Mouse (Mus musculus) spleen, adult 10 weeks (tissue): ENCODE measurements around the gene Stk38l. TPM values are rescaled to one million over a fixed set of nuclear protein-coding genes. Genes with fewer than 3 reads are reported as not detected.

Source experiments
- polyA plus RNA-seq: library from polyadenylated mRNA; stranded (reverse); fragments of 350-450 nt; fragmentation: Illumina TruSeq; extraction: RNeasy Lipid Tissue Mini Kit (QIAGEN cat#74804); gene quantifications from one replicate; pipeline ENCODE4 v1.2.3, GENCODE M21; 2015; ENCODE audit warnings: low replicate concordance; ENCODE audit not compliant: insufficient read depth

Gene Stk38l
- polyA plus RNA-seq: 12.0 TPM

DNA sequence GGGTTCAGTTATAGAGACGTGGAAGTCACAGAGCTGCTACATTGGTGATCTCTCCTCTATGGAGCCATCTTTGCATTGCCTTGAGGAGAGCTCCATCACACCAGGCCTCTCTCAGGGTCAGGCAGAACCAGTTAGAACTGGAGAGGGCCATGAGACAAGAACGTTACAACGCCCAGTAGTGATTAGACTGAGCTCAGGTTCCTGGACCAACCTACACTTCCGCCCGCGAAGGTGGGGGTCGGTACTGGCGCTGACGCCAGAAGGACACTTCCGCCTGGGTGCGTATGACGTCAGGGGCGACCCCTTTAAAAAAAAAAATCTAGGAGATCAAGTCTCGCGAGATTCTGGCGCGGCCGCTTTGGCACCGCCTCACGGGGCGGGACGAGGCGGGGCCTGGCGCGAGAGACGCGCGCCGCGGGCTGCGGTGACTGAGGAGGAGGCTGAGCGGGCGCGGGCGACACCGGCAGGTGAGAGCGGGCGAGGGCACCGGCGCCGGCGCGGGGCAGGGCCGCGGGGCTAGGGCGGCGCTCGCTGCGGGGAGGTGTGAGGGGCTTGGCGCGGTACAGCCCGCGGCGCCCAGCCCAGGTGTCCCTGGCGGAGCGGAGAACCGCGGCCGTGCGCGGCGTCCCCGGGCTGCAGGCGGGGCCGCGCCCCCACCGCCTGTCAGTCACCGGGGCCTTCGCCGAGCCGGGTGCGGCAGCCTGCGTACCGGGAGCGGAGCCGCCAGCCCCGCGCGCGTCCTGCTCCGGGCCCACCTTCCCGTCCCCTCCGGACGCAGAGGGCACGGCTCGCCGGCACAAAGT, at the start of gene Stk38l:
TSS of gene Stk38l (plus strand) at position 415 of the 803 bp plus-strand sequence.

DNA sequence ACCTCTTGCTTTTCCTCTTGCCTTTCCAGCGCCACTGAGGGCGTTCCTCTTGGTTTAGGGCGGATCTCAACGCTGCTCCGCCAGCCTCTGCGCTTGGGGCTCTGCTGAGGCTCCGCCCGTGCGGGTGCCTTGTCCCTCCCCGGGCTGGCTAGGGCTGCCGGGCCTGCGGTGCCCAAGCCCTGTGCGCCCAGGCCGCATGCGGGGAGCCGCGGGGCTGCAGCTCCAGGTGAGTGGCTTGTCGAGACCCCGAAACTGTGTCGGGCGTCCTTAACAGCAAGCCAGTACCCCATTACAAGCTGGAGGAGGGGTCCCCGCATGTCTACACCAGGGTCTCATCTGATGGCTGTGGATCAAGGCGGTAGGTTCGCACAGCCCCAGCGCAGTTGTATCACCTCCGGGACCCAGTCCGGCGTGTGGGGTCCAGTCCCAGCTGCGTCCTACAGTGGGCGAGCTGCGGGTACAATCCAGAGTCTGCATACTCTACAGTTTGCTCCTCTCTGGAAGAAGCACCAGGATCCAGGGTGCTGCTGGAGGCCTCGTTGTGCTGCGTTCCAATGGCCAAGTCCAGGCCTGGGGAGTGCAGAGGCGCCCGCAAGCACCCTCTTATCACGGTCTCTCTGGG, 71.2 kb downstream of the Stk38l start, which contains the start of gene Arntl2:
TSS of gene Arntl2 (plus strand) at position 132 of the 622 bp plus-strand sequence.

Other genes starting within 250 kb of the Stk38l start
- 32.2 TPM for gene Itpr2, start 222.8 kb upstream of the Stk38l start, polyA plus RNA-seq
- gene Fgfr1op2, start 147.8 kb upstream of the Stk38l start, polyA plus RNA-seq: 199 TPM
- gene Ints13, start 147.2 kb upstream of the Stk38l start, polyA plus RNA-seq: 120 TPM
- gene Med21, start 82.4 kb upstream of the Stk38l start, polyA plus RNA-seq: 76.5 TPM
- gene Tm7sf3, start 82.2 kb upstream of the Stk38l start, polyA plus RNA-seq: 19.0 TPM
- 2.6 TPM for gene Arntl2, start 71.1 kb downstream of the Stk38l start, polyA plus RNA-seq
- gene Smco2, start 125.1 kb downstream of the Stk38l start, polyA plus RNA-seq: not detected
- gene Ppfibp1, start 163.5 kb downstream of the Stk38l start, polyA plus RNA-seq: 36.4 TPM
- gene 1700034J05Rik, start 229.4 kb downstream of the Stk38l start, polyA plus RNA-seq: not detected